Mouse (Mus musculus): ENCODE measurements around the gene Apol9b.

GRCm38 (mm10) chr15:77763050-77763449 lies 34.2 kb downstream of the Apol9b start:
- TF ChIP-seq POLR2A (IDR thresholded peaks at IDR 0.05; ENCODE audit: extremely low read depth, insufficient read depth, low read length) (no peak), CTCF (IDR thresholded peaks at IDR 0.05; ENCODE audit: extremely low read depth, insufficient read depth, low read length) (no peak)
